Comparison of ENCODE assay signal across 15 mouse cellular contexts in genomic region chr7:131909611-131910010, GRCm38 (mm10). TPM values are rescaled to one million over a fixed set of nuclear protein-coding genes. Genes with fewer than 3 reads are reported as not detected.
DNase-seq lines count a peak whose midpoint lies in the region; ATAC-seq lines count a peak whose summit lies in the region.
"Had no signal": no experiment of that assay in that cellular context is flagged by ENCODE, and none has a peak within 500 bp of the region (broad histone marks: within the 10 kb centered on the region; RNA-seq: fewer than 3 reads in every experiment).

No protein-coding gene starts in this region.

- peak; percentile 16 for DNase-seq in adrenal gland, postnatal 10 days
- no peak for DNase-seq in adrenal gland, postnatal 14 days
- DNase-seq in kidney, postnatal 10 days, result peak; percentile 11
- DNase-seq in MN1 (ENCODE audit: low spot score), result peak; percentile 32
- peak; percentile 64 to 75 for DNase-seq in left cerebral cortex, postnatal 14 days (ENCODE audit: low spot score in 2 of 2)
- DNase-seq in thymus, postnatal 25 days, result no peak
- no peak for DNase-seq in testis, postnatal 10 days (ENCODE audit: low spot score)
- DNase-seq: embryo, embryonic 11 days had no signal

- no peaks in the 10 kb centered on the region for H3K27me3 ChIP-seq in kidney, embryonic 15.5 days
- H3K27me3 ChIP-seq: heart, embryonic 15.5 days; limb, embryonic 13.5 days; neural tube, embryonic 12.5 days had no signal

- no peak overlapping the region for H3K4me3 ChIP-seq in kidney, embryonic 15.5 days (replicated peaks)
- H3K4me3 ChIP-seq: heart, embryonic 15.5 days; limb, embryonic 13.5 days; neural tube, embryonic 12.5 days had no signal

- no peak for ATAC-seq in kidney, embryonic 15.5 days (replicated peaks; ENCODE audit: low FRiP score)
- ATAC-seq: forebrain, embryonic 16.5 days; intestine, embryonic 16.5 days had no signal

- no peak overlapping the region for H3K4me2 ChIP-seq in kidney, embryonic 15.5 days
- H3K4me2 ChIP-seq: heart, embryonic 15.5 days; limb, embryonic 13.5 days; neural tube, embryonic 12.5 days had no signal

- intact Hi-C loops in left cerebral cortex, postnatal 14 days (cut with DNase I), result loop anchor here (5.0 kb wide), 1 partner anchor 58 kb away; the partner anchor contains the start of gene Gpr26

- H3K36me3 ChIP-seq in kidney, embryonic 15.5 days, result no peaks in the 10 kb centered on the region
- H3K36me3 ChIP-seq: heart, embryonic 15.5 days; limb, embryonic 13.5 days; neural tube, embryonic 12.5 days had no signal

- WGBS in kidney, embryonic 15.5 days, result 55% methylated on average over 4 of the region's 4 CpGs

- H3K9ac ChIP-seq in kidney, embryonic 15.5 days, result no peak overlapping the region
- H3K9ac ChIP-seq: heart, embryonic 15.5 days; limb, embryonic 13.5 days; neural tube, embryonic 12.5 days had no signal

- no peak overlapping the region for H3K27ac ChIP-seq in kidney, embryonic 15.5 days
- H3K27ac ChIP-seq: heart, embryonic 15.5 days; limb, embryonic 13.5 days; neural tube, embryonic 12.5 days had no signal

- H3K4me1 ChIP-seq in kidney, embryonic 15.5 days, result no peaks in the 10 kb centered on the region
- H3K4me1 ChIP-seq: heart, embryonic 15.5 days had no signal

- H3K9me3 ChIP-seq in kidney, embryonic 15.5 days (replicated peaks), result no peaks in the 10 kb centered on the region
- H3K9me3 ChIP-seq: heart, embryonic 15.5 days; limb, embryonic 13.5 days; neural tube, embryonic 12.5 days had no signal

RNA-seq across cellular contexts. Expression of gene Gpr26, which starts 56.6 kb away (rescaled TPM):
- under 1 TPM; 0.03 TPM for total RNA-seq in adrenal gland, postnatal 10 days (2021)
- total RNA-seq in adrenal gland, postnatal 14 days (2021), result 0.04 TPM in 1 of 2 replicates, not detected in the other
- polyA plus RNA-seq in kidney, embryonic 15.5 days (2015; fragmentation: Nextera tagmentation; extraction: Ambion mirVana), result not detected in 2 replicates
- total RNA-seq in left cerebral cortex, postnatal 14 days (2021), result 100 to 1,000 TPM; 110 to 119 TPM
- total RNA-seq: megakaryocyte, adult 5-6 weeks had no signal
- polyA plus RNA-seq: heart, embryonic 15.5 days; intestine, embryonic 16.5 days; limb, embryonic 13.5 days had no signal

Comparison
In these comparisons a context has a peak if more than half of its experiments do, and no peak if none do; other contexts are left out.
1. DNase-seq: peak in adrenal gland, postnatal 10 days (single experiment), kidney, postnatal 10 days (single experiment), MN1 (single experiment) and left cerebral cortex, postnatal 14 days (2 of 2); none in adrenal gland, postnatal 14 days (single experiment), thymus, postnatal 25 days (single experiment) and testis, postnatal 10 days (single experiment).
2. RNA of gene Gpr26, which starts 56.6 kb away (total RNA-seq): 110 to 119 TPM in left cerebral cortex, postnatal 14 days; 0.03 TPM in adrenal gland, postnatal 10 days and 0.04 TPM in adrenal gland, postnatal 14 days; every median in the first group is over 100 times any median in the second.